Mouse (Mus musculus) limb, embryonic 13.5 days (tissue): ENCODE data around the gene Flnb. TPM values are rescaled to one million over a fixed set of nuclear protein-coding genes. Genes with fewer than 3 reads are reported as not detected.

Experiments
- ATAC-seq: fragments of 200-750 bp; cut with Nextera tagmentation; 2 replicates; pipeline ENCODE4 v1.8.0; 2017; ENCODE audit warnings: low read depth, moderate number of reproducible peaks, moderate TSS enrichment; ENCODE audit not compliant: low FRiP score
- H3K27ac ChIP-seq: fragments of 300-500 bp; sonication (generic); 2 replicates; pipeline ENCODE4 v1.5.1; 2015; ENCODE audit warnings: inconsistent platforms, mild to moderate bottlenecking, moderate library complexity
- H3K27me3 ChIP-seq: fragments of 300-500 bp; sonication (generic); 2 replicates; pipeline ENCODE4 v1.6.1; 2015; ENCODE audit warnings: mild to moderate bottlenecking, inconsistent platforms
- H3K36me3 ChIP-seq: fragments of 300-500 bp; sonication (generic); 2 replicates; pipeline ENCODE4 v1.6.1; 2015; ENCODE audit warnings: inconsistent platforms, mild to moderate bottlenecking, moderate library complexity
- H3K4me1 ChIP-seq: fragments of 300-500 bp; sonication (generic); 2 replicates; pipeline ENCODE4 v1.6.1; 2015; ENCODE audit warnings: inconsistent platforms
- H3K4me2 ChIP-seq: fragments of 300-500 bp; sonication (generic); replicated peaks from 2 replicates; pipeline ENCODE4 v1.6.1; 2015; ENCODE audit warnings: inconsistent platforms, mild to moderate bottlenecking, moderate library complexity
- H3K4me3 ChIP-seq: fragments of 300-500 bp; sonication (generic); 2 replicates; pipeline ENCODE4 v1.5.1; 2015; ENCODE audit warnings: moderate library complexity, mild to moderate bottlenecking, inconsistent platforms
- H3K9ac ChIP-seq: fragments of 300-500 bp; sonication (generic); 2 replicates; pipeline ENCODE4 v1.6.1; 2015; ENCODE audit warnings: mild to moderate bottlenecking, inconsistent platforms
- H3K9me3 ChIP-seq: fragments of 300-500 bp; sonication (generic); 2 replicates; pipeline ENCODE4 v1.6.1; 2016; ENCODE audit warnings: inconsistent platforms
- WGBS: fragments of 180-500 bp; shearing (Covaris S2); methylation state at CpG from one replicate; pipeline ENCODE4 v1.1.7; 2015; 5-methylcytosine and 5-hydroxymethylcytosine counted together
- polyA plus RNA-seq: library from polyadenylated mRNA; unstranded; fragments of >200 nt; fragmentation: Nextera tagmentation; extraction: Ambion mirVana; gene quantifications from 2 replicates; pipeline ENCODE4 v1.2.1, GENCODE M21; 2015

Flnb gene
- polyA plus RNA-seq, 1 experiment from 2014 or later, result 45.3 TPM

- peaks cover 17% of the 10 kb centered on the region; the same call in 1 of the 2 replicates for H3K27me3 ChIP-seq
- H3K27ac ChIP-seq, result no peak overlapping the region
- WGBS, result 78% methylated on average over 3 of the region's 3 CpGs
- no peak overlapping the region for H3K4me2 ChIP-seq
- H3K4me3 ChIP-seq, result no peak overlapping the region
- H3K36me3 ChIP-seq, result no peaks in the 10 kb centered on the region
- peaks cover 7% of the 10 kb centered on the region; the same call in 1 of the 2 replicates for H3K4me1 ChIP-seq
- ATAC-seq, result no peak
- H3K9me3 ChIP-seq, result no peaks in the 10 kb centered on the region
- H3K9ac ChIP-seq, result no peak overlapping the region
Measured at GRCm38 (mm10) chr14:7989961-7990360, 172.2 kb downstream of the Flnb start.

GRCm38 (mm10) chr14:7991108-7991776 is 173.5 kb downstream of the Flnb start:
- WGBS, result 74% methylated on average over 5 of the region's 5 CpGs
- H3K9ac ChIP-seq, result no peak overlapping the region
- H3K4me3 ChIP-seq, result no peak overlapping the region
- H3K9me3 ChIP-seq, result no peaks in the 10 kb centered on the region
- H3K27ac ChIP-seq, result no peak overlapping the region
- H3K4me1 ChIP-seq, result peaks cover 7% of the 10 kb centered on the region; the same call in 1 of the 2 replicates
- H3K4me2 ChIP-seq, result no peak overlapping the region
- H3K27me3 ChIP-seq, result peaks cover 24% of the 10 kb centered on the region; the same call in 1 of the 2 replicates
- ATAC-seq, result no peak
- no peaks in the 10 kb centered on the region for H3K36me3 ChIP-seq

- 41% methylated on average over 6 of the region's 6 CpGs for WGBS
- Histone ChIP-seq H3K4me2 (no peak overlapping the region), H3K4me1 (peaks cover 7% of the 10 kb centered on the region; the same call in 1 of the 2 replicates), H3K4me3 (no peak overlapping the region), H3K36me3 (no peaks in the 10 kb centered on the region), H3K27ac (no peak overlapping the region), H3K27me3 (peaks cover 24% of the 10 kb centered on the region; the same call in 1 of the 2 replicates), H3K9me3 (no peaks in the 10 kb centered on the region), H3K9ac (no peak overlapping the region)
- no peak for ATAC-seq
Measured at GRCm38 (mm10) chr14:7992158-7992557, 174.4 kb downstream of the Flnb start.

DNA sequence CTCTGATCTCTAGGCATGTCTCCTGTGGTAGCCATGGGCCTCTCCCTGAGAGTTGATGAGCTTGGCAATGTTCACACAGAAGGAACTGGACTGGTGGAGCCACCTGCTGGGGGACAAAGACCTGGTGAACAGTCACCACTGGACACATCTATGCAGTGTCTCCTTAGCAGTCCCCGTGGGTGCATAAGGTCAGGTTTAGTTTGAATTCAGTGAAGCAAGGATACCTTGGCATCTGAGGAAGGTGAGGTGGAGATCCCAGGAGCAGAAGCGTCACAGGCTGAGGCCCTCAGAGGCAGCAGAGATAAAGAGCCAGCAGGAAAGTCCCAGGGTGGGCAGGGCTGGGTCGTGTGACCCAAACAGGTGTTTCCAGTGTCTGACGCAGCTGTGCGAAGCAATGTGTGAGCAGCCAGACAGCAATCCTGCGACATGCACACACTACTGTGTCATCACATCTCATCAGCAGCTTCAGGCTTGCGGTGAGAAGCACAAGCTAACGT is 176.6 kb downstream of the Flnb start, which contains the start of gene Dnase1l3:
Dnase1l3 (minus strand) TSS at position 303 of the 497 bp plus-strand sequence.
- no peak within 1 kb of the TSS for H3K4me2 ChIP-seq
- H3K36me3 ChIP-seq, result no peaks in the 10 kb centered on the region
- no peak within 1 kb of the TSS for H3K9ac ChIP-seq
- peaks cover 39% of the 10 kb centered on the region for H3K27me3 ChIP-seq
- peaks cover 7% of the 10 kb centered on the region; the same call in 1 of the 2 replicates for H3K4me1 ChIP-seq
- no peak within 1 kb of the TSS for H3K4me3 ChIP-seq
- no peaks in the 10 kb centered on the region for H3K9me3 ChIP-seq
- ATAC-seq, result 0 out of 2 replicates have a peak, but pooled peaks have one; percentile 44
- no peak within 1 kb of the TSS for H3K27ac ChIP-seq
- 69% methylated on average over 8 of the region's 8 CpGs for WGBS

DNA sequence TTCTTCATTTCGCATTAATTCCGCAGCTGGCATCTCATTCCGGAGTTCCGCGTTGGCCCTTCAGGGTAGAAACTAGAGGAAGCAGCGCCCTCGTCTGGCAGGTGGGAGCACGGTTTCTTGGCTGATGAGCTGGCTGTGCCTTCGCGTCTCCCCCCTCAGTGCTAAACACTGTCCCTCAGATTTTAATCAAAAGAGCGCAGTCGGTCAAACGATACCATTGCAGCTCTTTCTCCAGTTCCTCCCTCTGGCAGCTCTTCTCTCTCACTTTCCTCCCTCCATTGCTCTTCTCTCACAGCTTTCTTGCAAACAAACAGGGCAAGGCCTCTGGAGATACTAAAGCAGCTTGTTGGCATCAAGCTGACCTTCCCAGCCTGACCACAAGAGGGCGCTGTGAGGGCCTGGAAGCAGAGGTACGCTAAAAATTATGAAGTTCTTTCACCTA is 179.5 kb downstream of the Flnb start:
- Histone ChIP-seq H3K27ac (no peak overlapping the region), H3K36me3 (no peaks in the 10 kb centered on the region), H3K9me3 (no peaks in the 10 kb centered on the region), H3K27me3 (peaks cover 65% of the 10 kb centered on the region), H3K4me1 (peaks cover 7% of the 10 kb centered on the region), H3K4me2 (peak overlapping the region; percentile 52), H3K4me3 (no peak overlapping the region), H3K9ac (no peak overlapping the region)
- WGBS, result 2% methylated on average over 15 of the region's 15 CpGs
- ATAC-seq, result no peak

GRCm38 (mm10) chr14:7999030-7999429 is 181.3 kb downstream of the Flnb start:
- Histone ChIP-seq H3K4me1 (peaks cover 15% of the 10 kb centered on the region), H3K9me3 (no peaks in the 10 kb centered on the region), H3K4me3 (no peak overlapping the region), H3K27ac (no peak overlapping the region), H3K4me2 (no peak overlapping the region), H3K27me3 (peaks cover 60% of the 10 kb centered on the region), H3K36me3 (no peaks in the 10 kb centered on the region), H3K9ac (no peak overlapping the region)
- WGBS, result 73% methylated on average over 3 of the region's 3 CpGs
- no peak for ATAC-seq

- WGBS, result 76% methylated on average over 5 of the region's 5 CpGs
- H3K4me1 ChIP-seq, result peaks cover 19% of the 10 kb centered on the region
- no peaks in the 10 kb centered on the region for H3K9me3 ChIP-seq
- H3K36me3 ChIP-seq, result no peaks in the 10 kb centered on the region
- H3K9ac ChIP-seq, result no peak overlapping the region
- H3K4me2 ChIP-seq, result no peak overlapping the region
- H3K4me3 ChIP-seq, result no peak overlapping the region
- H3K27me3 ChIP-seq, result peaks cover 64% of the 10 kb centered on the region
- H3K27ac ChIP-seq, result no peak overlapping the region
- no peak for ATAC-seq
Measured at GRCm38 (mm10) chr14:7999435-7999834, 181.7 kb downstream of the Flnb start.

DNA sequence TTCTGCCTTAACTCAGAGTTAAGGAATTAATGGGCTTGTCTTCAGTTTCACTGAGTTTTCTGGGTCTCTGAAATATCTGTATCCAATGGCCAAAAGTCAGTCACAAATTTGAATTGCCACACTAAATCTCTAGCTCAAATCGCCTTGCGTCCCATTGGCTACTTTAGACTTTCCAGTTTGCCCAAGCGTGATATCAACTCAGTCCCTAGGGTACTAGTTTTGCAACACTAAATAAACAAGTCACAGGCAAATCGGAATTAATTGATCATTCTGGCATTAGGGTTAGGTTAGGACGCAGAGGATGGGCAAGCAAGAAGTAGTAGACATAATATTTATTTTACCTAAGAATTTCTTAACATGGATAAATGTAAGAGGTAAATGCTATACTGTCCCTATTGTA is 182.5 kb downstream of the Flnb start:
- Histone ChIP-seq H3K9me3 (no peaks in the 10 kb centered on the region), H3K4me1 (peaks cover 21% of the 10 kb centered on the region), H3K27ac (no peak overlapping the region), H3K27me3 (peaks cover 65% of the 10 kb centered on the region), H3K4me2 (no peak overlapping the region), H3K36me3 (no peaks in the 10 kb centered on the region), H3K4me3 (no peak overlapping the region), H3K9ac (no peak overlapping the region)
- 85% methylated on average over 5 of the region's 5 CpGs for WGBS
- ATAC-seq, result no peak

Other genes with a start within 250 kb of the Flnb start
- 0.36 and 0.70 TPM in 2 replicates for gene Gm3558, start 249.4 kb upstream of the Flnb start, polyA plus RNA-seq
- gene Gm10338, start 222.4 kb upstream of the Flnb start, polyA plus RNA-seq, result not detected in 2 replicates
- gene Gm10128, start 174.0 kb upstream of the Flnb start, polyA plus RNA-seq, result not detected in 2 replicates
- not detected in 2 replicates for gene Gm26661, start 26.4 kb upstream of the Flnb start, polyA plus RNA-seq
- gene Gm45521, start 139.3 kb downstream of the Flnb start, polyA plus RNA-seq, result not detected in 2 replicates
- gene Dnase1l3, start 176.6 kb downstream of the Flnb start, polyA plus RNA-seq, result 0.10 and 0.17 TPM in 2 replicates
- gene Abhd6, start 184.9 kb downstream of the Flnb start, polyA plus RNA-seq, result 19.8 and 23.1 TPM in 2 replicates